Mouse (Mus musculus): ENCODE data around the gene Nudt7. TPM values are rescaled to one million over a fixed set of nuclear protein-coding genes. Genes with fewer than 3 reads are reported as not detected.

Nudt7 gene
- polyA plus RNA-seq, 1 experiment = 9.0 TPM

DNA sequence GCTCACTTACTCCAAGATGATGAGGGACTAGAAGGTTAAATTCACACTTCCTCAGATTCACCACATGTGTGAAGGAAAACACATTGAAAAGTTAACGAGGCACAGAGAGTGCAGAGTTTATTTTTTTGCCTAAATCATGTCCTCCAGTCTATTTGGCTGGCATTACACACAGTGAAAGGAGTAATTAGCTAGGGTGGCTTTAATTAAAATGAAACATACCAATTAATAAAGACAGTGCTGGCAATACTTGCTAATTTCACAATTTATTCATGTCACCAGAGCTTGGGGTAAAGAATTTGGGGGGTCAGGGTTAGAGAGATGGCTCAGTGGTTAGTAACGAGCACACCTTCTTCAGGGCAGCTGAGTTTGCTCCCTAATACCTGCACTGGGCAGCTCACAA lies 25.2 kb downstream of the Nudt7 start:
- Histone ChIP-seq H3K27me3 (ENCODE audit: control insufficient read depth, insufficient read depth, low read length, poor library complexity, severe bottlenecking) (no peaks in the 10 kb centered on the region; the same call in 1 of the 2 replicates), H3K36me3 (ENCODE audit: control insufficient read depth, insufficient read depth, low read length, poor library complexity, severe bottlenecking) (no peaks in the 10 kb centered on the region), H3K4me3 (ENCODE audit: low read depth, low read length) (no peak overlapping the region), H3K27ac (ENCODE audit: insufficient read depth, low read length) (no peak overlapping the region), H3K9ac (ENCODE audit: low read depth, poor library complexity, severe bottlenecking) (no peak overlapping the region), H3K9me3 (replicated peaks; ENCODE audit: control insufficient read depth, insufficient read depth, low read length, poor library complexity, severe bottlenecking) (no peaks in the 10 kb centered on the region), H3K4me1 (ENCODE audit: control insufficient read depth, insufficient read depth, low read length) (no peaks in the 10 kb centered on the region)
- TF ChIP-seq POLR2A (IDR thresholded peaks at IDR 0.05; ENCODE audit: insufficient read depth, low read length) (no peak), CTCF (IDR thresholded peaks at IDR 0.05; ENCODE audit: low read depth, low read length) (no peak), EP300 (IDR thresholded peaks at IDR 0.05; ENCODE audit: insufficient read depth, low read depth, low read length) (no peak)

- Histone ChIP-seq H3K9me3 (replicated peaks; ENCODE audit: control insufficient read depth, insufficient read depth, low read length, poor library complexity, severe bottlenecking) (no peaks in the 10 kb centered on the region), H3K4me1 (ENCODE audit: control insufficient read depth, insufficient read depth, low read length) (no peaks in the 10 kb centered on the region), H3K36me3 (ENCODE audit: control insufficient read depth, insufficient read depth, low read length, poor library complexity, severe bottlenecking) (no peaks in the 10 kb centered on the region), H3K4me3 (ENCODE audit: low read depth, low read length) (no peak overlapping the region), H3K27ac (ENCODE audit: insufficient read depth, low read length) (no peak overlapping the region), H3K9ac (ENCODE audit: low read depth, poor library complexity, severe bottlenecking) (no peak overlapping the region), H3K27me3 (ENCODE audit: control insufficient read depth, insufficient read depth, low read length, poor library complexity, severe bottlenecking) (no peaks in the 10 kb centered on the region; the same call in 1 of the 2 replicates)
- TF ChIP-seq CTCF (IDR thresholded peaks at IDR 0.05; ENCODE audit: low read depth, low read length) = no peak
- no peak for TF ChIP-seq POLR2A (IDR thresholded peaks at IDR 0.05; ENCODE audit: insufficient read depth, low read length)
- TF ChIP-seq EP300 (IDR thresholded peaks at IDR 0.05; ENCODE audit: insufficient read depth, low read depth, low read length) = no peak
Observed at GRCm38 (mm10) chr8:114159666-114160065, 26.3 kb downstream of the Nudt7 start.

DNA sequence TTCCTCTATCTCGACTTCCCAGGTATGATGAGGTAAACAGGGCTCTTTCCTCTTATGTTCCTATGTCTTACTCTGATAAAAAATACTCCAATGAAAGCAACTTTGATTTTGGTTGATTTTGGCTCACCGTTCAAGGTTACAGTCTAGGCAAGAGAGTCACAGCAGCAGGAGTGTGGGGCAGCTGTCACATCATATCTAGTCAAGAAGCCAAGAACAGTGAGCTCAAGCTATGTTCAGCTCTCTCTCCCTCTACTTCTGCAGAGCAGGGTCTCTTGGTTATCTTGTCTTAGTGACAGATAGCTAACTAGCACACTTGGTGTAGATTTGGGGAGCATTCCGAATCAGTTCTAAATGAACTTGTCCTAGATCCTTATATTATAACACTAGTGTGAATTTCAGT lies 30.5 kb downstream of the Nudt7 start:
- no peak overlapping the region for H3K4me3 ChIP-seq (ENCODE audit: low read depth, low read length)
- no peak for TF ChIP-seq EP300 (IDR thresholded peaks at IDR 0.05; ENCODE audit: insufficient read depth, low read depth, low read length)
- no peak for TF ChIP-seq POLR2A (IDR thresholded peaks at IDR 0.05; ENCODE audit: insufficient read depth, low read length)
- no peak for TF ChIP-seq CTCF (IDR thresholded peaks at IDR 0.05; ENCODE audit: low read depth, low read length)
- no peaks in the 10 kb centered on the region for H3K36me3 ChIP-seq (ENCODE audit: control insufficient read depth, insufficient read depth, low read length, poor library complexity, severe bottlenecking)
- no peak overlapping the region for H3K9ac ChIP-seq (ENCODE audit: low read depth, poor library complexity, severe bottlenecking)
- no peaks in the 10 kb centered on the region for H3K4me1 ChIP-seq (ENCODE audit: control insufficient read depth, insufficient read depth, low read length)
- no peaks in the 10 kb centered on the region for H3K9me3 ChIP-seq (replicated peaks; ENCODE audit: control insufficient read depth, insufficient read depth, low read length, poor library complexity, severe bottlenecking)
- no peaks in the 10 kb centered on the region; the same call in 1 of the 2 replicates for H3K27me3 ChIP-seq (ENCODE audit: control insufficient read depth, insufficient read depth, low read length, poor library complexity, severe bottlenecking)
- H3K27ac ChIP-seq (ENCODE audit: insufficient read depth, low read length) = no peak overlapping the region

GRCm38 (mm10) chr8:114164444-114165096 lies 31.2 kb downstream of the Nudt7 start:
- H3K4me3 ChIP-seq (ENCODE audit: low read depth, low read length) = no peak overlapping the region
- no peaks in the 10 kb centered on the region; the same call in 1 of the 2 replicates for H3K27me3 ChIP-seq (ENCODE audit: control insufficient read depth, insufficient read depth, low read length, poor library complexity, severe bottlenecking)
- no peaks in the 10 kb centered on the region for H3K36me3 ChIP-seq (ENCODE audit: control insufficient read depth, insufficient read depth, low read length, poor library complexity, severe bottlenecking)
- no peak overlapping the region for H3K9ac ChIP-seq (ENCODE audit: low read depth, poor library complexity, severe bottlenecking)
- TF ChIP-seq EP300 (IDR thresholded peaks at IDR 0.05; ENCODE audit: insufficient read depth, low read depth, low read length) (no peak), CTCF (IDR thresholded peaks at IDR 0.05; ENCODE audit: low read depth, low read length) (no peak), POLR2A (IDR thresholded peaks at IDR 0.05; ENCODE audit: insufficient read depth, low read length) (no peak)
- H3K4me1 ChIP-seq (ENCODE audit: control insufficient read depth, insufficient read depth, low read length) = no peaks in the 10 kb centered on the region
- H3K9me3 ChIP-seq (replicated peaks; ENCODE audit: control insufficient read depth, insufficient read depth, low read length, poor library complexity, severe bottlenecking) = no peaks in the 10 kb centered on the region
- no peak overlapping the region for H3K27ac ChIP-seq (ENCODE audit: insufficient read depth, low read length)

DNA sequence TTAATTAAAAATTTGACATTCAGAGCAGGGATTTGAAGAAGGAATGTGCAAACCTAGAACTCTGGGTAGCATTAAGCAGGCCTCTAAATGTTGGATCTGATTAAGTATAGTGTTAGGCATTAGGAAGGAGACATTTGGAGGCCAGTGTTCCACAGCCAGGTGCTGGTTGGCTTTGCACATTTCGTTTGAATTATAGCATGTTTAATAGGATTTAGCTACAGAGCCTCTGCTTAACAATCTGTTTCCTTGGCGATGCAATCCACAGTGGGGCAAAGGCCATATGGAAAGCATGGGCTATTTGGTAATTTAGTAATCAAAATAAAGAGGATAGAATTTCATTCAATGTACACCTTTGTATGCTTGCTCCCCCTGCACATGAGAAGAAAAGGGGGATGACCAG lies 32.4 kb downstream of the Nudt7 start:
- H3K27me3 ChIP-seq (ENCODE audit: control insufficient read depth, insufficient read depth, low read length, poor library complexity, severe bottlenecking) = no peaks in the 10 kb centered on the region; the same call in 1 of the 2 replicates
- H3K27ac ChIP-seq (ENCODE audit: insufficient read depth, low read length) = no peak overlapping the region
- no peak overlapping the region for H3K4me3 ChIP-seq (ENCODE audit: low read depth, low read length)
- H3K9me3 ChIP-seq (replicated peaks; ENCODE audit: control insufficient read depth, insufficient read depth, low read length, poor library complexity, severe bottlenecking) = no peaks in the 10 kb centered on the region
- no peak overlapping the region for H3K9ac ChIP-seq (ENCODE audit: low read depth, poor library complexity, severe bottlenecking)
- no peaks in the 10 kb centered on the region for H3K36me3 ChIP-seq (ENCODE audit: control insufficient read depth, insufficient read depth, low read length, poor library complexity, severe bottlenecking)
- TF ChIP-seq POLR2A (IDR thresholded peaks at IDR 0.05; ENCODE audit: insufficient read depth, low read length) (no peak), CTCF (IDR thresholded peaks at IDR 0.05; ENCODE audit: low read depth, low read length) (no peak), EP300 (IDR thresholded peaks at IDR 0.05; ENCODE audit: insufficient read depth, low read depth, low read length) (no peak)
- no peaks in the 10 kb centered on the region for H3K4me1 ChIP-seq (ENCODE audit: control insufficient read depth, insufficient read depth, low read length)

- Histone ChIP-seq H3K4me3 (ENCODE audit: low read depth, low read length) (no peak overlapping the region), H3K4me1 (ENCODE audit: control insufficient read depth, insufficient read depth, low read length) (no peaks in the 10 kb centered on the region), H3K27ac (ENCODE audit: insufficient read depth, low read length) (no peak overlapping the region), H3K27me3 (ENCODE audit: control insufficient read depth, insufficient read depth, low read length, poor library complexity, severe bottlenecking) (peaks cover 1% of the 10 kb centered on the region; the same call in 1 of the 2 replicates), H3K9ac (ENCODE audit: low read depth, poor library complexity, severe bottlenecking) (no peak overlapping the region), H3K9me3 (replicated peaks; ENCODE audit: control insufficient read depth, insufficient read depth, low read length, poor library complexity, severe bottlenecking) (no peaks in the 10 kb centered on the region), H3K36me3 (ENCODE audit: control insufficient read depth, insufficient read depth, low read length, poor library complexity, severe bottlenecking) (no peaks in the 10 kb centered on the region)
- TF ChIP-seq POLR2A (IDR thresholded peaks at IDR 0.05; ENCODE audit: insufficient read depth, low read length) = no peak
- no peak for TF ChIP-seq EP300 (IDR thresholded peaks at IDR 0.05; ENCODE audit: insufficient read depth, low read depth, low read length)
- peak; percentile 45 for TF ChIP-seq CTCF (IDR thresholded peaks at IDR 0.05; ENCODE audit: low read depth, low read length)
Observed at GRCm38 (mm10) chr8:114176721-114177120, 43.4 kb downstream of the Nudt7 start.

All from ES-Bruce4 (cell line).